Mouse (Mus musculus): ENCODE measurements around the gene Mogat2.

GRCm38 (mm10) chr7:99235657-99236056 lies 2.8 kb downstream of the Mogat2 start:
- TF ChIP-seq CTCF (IDR thresholded peaks at IDR 0.05; ENCODE audit: low read depth): no peak
- no peak for TF ChIP-seq EP300 (IDR thresholded peaks at IDR 0.05; ENCODE audit: low read depth)
